Mouse (Mus musculus) cerebellum, adult 9-10 months (tissue): ENCODE measurements at regions not wholly inside any gene's neighbourhood (a gene's known extent, or its start where the extent isn't known, plus 50 kb on each side); places are given as distances from the start of the nearest gene placed in this dataset.

ENCODE experiments used
- DNase-seq: peaks from one replicate; pipeline ENCODE4 v3.0.0; 2022

DNA sequence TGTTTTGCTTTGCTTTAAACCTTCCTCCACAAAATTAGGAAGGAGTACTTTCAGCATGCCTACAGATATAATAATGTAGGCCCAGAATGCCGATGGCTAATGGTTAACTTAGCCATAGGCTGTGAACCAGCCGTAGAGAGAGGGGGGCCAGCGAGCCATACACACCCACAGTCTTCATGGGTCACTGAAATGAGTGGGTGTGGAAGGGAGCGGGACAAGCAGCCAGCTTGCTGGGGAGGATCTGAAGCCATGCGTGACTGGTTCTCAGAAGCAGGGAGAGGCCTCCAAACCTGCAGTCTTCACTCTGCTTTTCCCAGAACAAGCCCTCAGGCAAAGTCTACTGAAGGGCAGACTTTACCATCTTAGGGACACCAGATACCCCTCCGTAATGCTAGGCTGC is 50.8 kb upstream of the Ptpn13 start:
- DNase-seq: no peak

GRCm38 (mm10) chr5:103373089-103373488 is 51.9 kb upstream of the Ptpn13 start:
- no peak for DNase-seq

DNA sequence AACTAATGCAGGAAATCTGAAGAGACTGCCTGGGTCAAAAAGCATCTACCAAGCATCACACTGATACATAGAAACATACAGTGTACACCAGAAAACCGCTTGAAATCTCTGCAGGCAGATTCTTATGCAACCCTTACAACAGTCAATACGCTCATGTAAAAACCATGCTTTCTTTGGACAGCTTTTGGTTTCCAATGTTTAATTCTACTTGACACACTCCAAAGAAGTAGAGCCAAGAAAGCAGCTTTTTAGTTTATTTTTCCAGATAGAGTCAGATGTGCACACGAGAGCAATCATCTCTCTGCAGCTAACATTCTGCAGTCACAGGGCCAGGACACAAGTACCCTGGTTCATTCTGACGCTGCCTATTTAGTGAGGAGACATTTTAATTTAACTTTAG is 54.5 kb upstream of the Ptpn13 start:
- no peak for DNase-seq

GRCm38 (mm10) chr5:103368993-103369392 is 56.0 kb upstream of the Ptpn13 start:
- no peak for DNase-seq

DNA sequence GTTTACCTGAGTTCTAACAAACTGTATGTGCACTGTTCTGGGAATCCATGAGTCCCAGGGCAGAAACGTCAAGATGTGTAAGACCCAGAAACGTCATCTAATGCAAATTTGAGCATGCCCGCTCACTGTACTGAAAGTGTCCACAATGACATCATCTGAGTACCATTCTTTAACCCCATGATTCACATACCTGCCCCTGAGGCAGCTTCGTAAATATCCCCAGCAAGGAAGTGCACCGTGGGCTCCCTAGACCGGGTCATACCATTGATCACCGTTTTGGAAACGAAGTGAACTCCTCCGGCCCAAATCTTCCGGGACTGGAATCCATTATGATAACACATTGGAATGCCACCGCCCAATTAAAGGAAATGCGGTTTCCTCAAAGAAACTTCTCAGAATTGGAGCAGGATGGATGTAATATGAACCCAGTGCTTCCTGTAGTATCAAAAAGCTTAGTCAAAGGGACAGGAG is 57.8 kb upstream of the Ptpn13 start:
- DNase-seq: no peak

DNA sequence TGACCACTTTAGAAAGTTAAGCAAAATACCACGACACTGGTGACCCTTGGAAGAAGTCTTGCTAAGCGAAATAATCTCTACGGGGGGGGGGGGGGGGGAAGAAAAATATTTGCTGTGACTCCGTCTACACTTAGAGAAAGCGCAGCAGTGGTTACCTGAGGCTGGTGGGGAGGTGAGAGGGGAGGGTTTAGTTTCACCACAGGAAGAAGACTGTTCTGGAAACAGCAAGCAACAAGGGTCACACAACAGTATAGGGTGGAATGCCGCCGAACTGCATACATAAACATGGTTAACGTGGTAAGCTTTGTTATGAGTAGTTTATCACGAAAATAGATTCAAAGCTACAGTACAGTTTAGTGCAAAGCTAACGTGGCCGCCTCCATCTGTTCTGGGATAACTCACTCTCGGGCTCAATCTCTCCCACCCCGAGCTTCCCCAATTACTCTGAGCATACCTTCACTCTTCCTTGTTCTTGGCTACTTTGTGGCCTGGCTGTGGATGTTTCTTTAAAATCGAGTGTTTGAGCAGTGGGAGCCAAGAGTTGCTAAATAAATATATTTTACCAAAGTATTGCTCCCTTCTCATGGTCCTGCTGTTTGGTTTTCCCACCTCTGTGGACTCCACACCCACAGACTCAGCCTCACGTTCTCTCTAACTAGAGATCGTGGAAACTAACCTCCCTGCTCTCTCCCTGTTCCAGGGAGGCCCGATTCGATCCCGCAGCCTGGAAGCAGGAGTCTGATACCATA is 59.1 kb upstream of the Ptpn13 start:
- no peak for DNase-seq

DNA sequence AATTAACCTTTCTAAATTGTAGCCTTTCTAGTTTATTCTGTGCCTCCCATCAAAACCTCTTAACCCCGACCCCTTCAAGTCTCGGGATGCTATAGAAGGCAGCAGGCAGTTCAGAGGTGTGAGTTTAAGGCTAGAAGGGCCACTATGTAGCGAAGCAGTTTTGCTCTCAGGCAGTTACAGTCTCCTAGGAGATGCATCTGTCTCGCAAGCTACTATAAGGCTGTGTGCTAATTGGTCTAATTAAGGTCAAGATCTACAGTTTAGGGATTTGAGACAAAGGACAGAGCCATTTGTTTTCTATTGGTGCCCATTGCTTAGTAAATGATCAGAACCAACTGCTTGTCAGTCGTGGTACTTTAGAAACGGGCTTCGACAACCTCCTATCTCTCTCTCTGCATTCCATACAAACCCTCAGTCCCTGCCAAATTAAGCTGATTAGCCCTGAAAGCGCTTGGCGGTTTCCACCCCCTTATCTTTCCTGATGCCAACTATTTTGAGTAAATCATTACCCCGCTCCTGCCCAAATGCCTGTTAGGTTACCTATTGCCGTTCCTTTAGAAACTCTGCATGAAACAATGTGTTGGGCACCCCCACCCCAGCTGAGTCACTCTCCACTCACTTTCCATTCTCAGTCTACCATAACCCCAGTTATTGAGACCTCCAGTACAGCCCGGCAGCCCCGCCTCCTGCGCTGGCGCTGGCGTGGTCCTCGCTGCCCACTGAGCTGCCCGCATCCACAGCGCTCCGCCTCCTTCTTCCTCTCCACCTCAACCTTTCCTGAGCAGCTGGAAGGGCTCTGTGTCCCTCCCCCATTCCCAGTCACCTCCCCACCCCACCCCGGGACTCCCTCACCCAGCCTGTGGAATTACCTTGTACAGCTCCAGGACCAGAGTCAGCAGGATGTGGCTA is 59.9 kb upstream of the Ptpn13 start:
- no peak for DNase-seq

GRCm38 (mm10) chr5:103360775-103361247 is 64.2 kb upstream of the Ptpn13 start:
- no peak for DNase-seq

- DNase-seq: no peak
Observed at GRCm38 (mm10) chr5:103360360-103360759, 64.6 kb upstream of the Ptpn13 start.

DNA sequence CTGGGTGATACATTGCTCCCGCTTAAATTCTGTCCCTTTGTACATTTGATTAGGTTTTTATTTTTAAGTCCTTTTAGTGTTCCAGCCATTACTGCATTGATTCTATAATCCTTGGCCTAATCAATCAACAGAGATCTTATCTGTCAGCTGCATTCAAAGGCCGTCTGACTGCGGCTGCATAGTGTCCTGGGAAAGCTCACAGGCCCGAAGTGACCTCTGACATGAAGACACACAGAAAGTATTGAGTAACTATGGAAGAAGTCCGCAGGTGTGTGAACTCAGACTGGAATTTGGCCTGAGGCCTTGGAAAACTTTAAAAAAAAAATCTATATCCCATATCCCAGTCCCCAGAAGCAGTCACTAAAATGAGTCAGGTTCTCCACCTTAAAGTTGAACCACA is 67.4 kb upstream of the Ptpn13 start:
- DNase-seq: no peak

GRCm38 (mm10) chr5:103356500-103356899 is 68.5 kb upstream of the Ptpn13 start:
- no peak for DNase-seq

- peak; percentile 33 for DNase-seq
Observed at GRCm38 (mm10) chr5:103355372-103356300, 69.4 kb upstream of the Ptpn13 start.

DNA sequence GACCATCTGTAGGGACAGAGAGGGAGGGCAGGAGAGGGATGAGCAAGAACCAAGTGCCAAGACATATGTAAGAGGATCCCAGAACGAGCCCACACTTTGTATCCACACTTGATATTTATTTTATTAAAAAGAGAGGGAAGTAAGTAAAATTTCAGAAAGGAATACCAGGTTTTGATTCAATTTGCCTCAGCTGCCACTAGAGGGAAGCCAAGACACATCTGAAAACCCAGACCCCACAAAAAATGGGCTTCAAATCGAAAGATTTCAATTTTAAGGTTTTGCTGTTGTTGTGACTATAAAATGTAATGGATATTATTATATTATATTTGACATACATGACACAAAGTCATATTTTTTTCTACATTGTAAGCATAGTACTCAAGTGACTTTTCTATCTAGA is 81.1 kb upstream of the Ptpn13 start:
- no peak for DNase-seq

- peak; percentile 52 for DNase-seq
Observed at GRCm38 (mm10) chr5:103341456-103341855, 83.5 kb upstream of the Ptpn13 start.

- no peak for DNase-seq
Observed at GRCm38 (mm10) chr5:103340626-103341025, 84.4 kb upstream of the Ptpn13 start.

- DNase-seq: no peak
Observed at GRCm38 (mm10) chr5:103336689-103337490, 88.1 kb upstream of the Ptpn13 start.

DNA sequence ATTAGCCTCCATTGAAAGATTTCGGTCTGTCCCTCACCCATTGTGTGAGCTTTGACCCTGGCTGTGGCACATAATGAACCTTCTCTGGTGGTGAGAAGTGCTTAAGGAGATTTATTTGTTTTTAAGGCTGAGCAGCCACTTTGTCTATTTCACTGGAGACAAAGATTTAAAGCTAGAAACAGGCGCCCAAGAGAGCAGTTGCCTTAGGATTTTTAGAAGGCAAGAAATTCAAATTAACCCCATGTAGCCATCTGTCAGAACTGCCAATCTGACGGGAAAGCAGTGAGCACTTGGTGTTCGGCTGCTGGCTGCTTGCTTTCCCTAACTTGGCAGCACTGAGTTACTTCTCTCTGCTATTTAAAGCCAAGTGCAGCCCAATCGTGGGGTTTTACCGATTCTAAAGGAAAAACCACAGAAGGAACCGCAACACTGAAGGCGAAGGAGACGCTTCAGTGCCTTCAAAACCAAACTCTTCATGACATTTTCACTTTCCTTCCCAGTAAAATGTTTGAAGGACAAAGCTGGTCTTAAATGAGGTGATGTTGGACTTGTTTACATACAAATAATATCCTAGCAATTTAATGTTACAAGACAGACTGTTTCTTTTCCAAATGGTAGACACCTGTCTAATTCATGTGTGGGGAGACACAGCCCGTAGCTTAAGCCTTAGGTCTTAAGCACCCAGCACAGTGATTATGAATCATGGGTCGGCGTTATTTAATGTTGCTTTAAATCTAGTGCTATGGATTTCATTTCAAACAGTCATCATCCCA is 88.9 kb upstream of the Ptpn13 start:
- no peak for DNase-seq

GRCm38 (mm10) chr5:103326412-103326811 is 98.6 kb upstream of the Ptpn13 start:
- DNase-seq: no peak

- no peak for DNase-seq
Observed at GRCm38 (mm10) chr5:103320341-103320740, 104.7 kb upstream of the Ptpn13 start.

DNA sequence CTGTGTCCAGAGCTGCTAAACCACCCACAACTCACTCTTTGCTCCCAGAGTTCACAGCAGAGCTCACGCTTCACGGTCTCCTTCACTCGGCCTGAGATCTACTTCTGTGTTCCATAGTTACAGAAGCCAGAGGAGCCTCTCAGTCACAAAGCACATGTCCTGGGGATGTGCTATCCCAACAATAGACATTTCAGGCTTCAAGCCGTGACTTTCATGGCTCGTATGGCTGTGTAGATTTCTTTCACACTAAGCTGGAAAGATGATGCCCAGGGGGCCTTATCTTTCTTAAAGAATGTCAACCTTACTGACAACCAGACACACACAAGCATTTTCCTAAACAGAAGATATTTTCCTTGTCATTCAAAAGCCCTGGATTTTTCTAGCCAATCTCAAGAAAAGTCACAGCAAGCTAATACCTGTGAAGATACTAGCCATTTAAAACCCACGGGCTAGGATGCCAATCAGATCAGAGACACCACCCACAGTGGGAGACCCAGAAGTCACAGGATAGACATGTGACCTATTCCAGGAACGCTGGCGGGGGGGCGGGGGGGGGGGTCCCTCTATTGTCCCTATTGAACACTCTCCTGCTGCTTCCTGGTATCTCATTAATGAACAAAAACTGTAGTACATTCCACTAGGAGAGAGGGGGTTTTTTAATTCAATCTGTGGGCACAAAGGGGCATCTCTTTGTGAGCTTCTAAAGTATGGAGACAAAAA is 98.8 kb upstream of the Mapk10 start:
- no peak for DNase-seq
